Mouse (Mus musculus): ENCODE data around the gene Prss3. TPM values are rescaled to one million over a fixed set of nuclear protein-coding genes. Genes with fewer than 3 reads are reported as not detected.
"Not testable (repeated sequence)": the region's sequence is repeated elsewhere in the genome, so short reads cannot be mapped to it uniquely, and the experiment has no call there.

Gene Prss3
- polyA plus RNA-seq (2015; fragmentation: Nextera tagmentation; extraction: Ambion mirVana): 0.39 and 2.5 TPM in 2 replicates

DNA sequence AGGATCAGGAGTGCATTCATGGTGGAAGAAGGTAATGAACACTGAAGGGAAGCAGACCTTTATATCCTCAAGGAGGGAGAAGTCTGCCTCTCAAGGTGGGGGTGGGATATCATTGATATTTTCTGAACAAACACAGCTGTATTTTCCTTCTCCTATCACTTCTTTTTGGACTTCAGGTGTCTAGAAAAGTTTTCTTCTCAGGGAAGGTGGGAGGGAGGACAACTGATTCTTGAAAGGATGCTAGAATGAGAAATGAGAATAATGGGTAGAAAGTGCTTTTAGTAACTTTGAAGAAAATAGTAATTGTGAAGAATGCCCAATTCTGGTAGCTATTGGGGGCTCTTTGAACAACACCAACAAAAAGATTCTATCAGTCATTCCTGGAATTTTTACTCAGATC, at the start of gene Prss3:
Prss3 (minus strand) TSS at position 101 of the 400 bp plus-strand sequence.
- not testable (repeated sequence) for H3K27me3 ChIP-seq (ENCODE audit: control insufficient read depth, insufficient read depth, low read depth, low read length); H3K36me3 ChIP-seq (ENCODE audit: control insufficient read depth, insufficient read depth); H3K4me3 ChIP-seq (ENCODE audit: low read depth, low read length); H3K9me3 ChIP-seq (replicated peaks; ENCODE audit: control insufficient read depth, low read length); H3K27ac ChIP-seq (ENCODE audit: low read length); H3K4me1 ChIP-seq (ENCODE audit: control insufficient read depth, low read depth, low read length); ATAC-seq (ENCODE audit: low read depth); H3K9ac ChIP-seq (ENCODE audit: low read depth, low read length); H3K4me2 ChIP-seq (ENCODE audit: low read depth, low read length)

DNA sequence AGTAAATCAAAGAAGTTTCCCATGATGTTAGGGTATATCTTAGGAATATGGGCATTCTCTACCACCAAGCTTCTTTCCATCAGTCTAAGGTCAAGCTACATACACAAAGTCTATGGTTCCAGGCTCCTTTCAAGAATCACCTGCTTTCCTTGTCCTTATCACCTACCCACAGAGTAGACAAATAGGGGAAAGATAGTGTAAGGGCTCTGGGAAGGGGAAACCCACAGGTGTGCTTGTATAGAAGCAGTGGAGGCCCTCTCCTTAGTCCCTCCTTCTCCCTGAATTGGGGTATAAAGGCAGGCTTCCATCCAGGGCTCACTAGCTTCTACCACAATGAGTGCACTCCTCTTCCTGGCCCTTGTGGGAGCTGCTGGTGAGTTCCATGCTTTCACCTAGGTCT, 14.6 kb upstream of the Prss3 start, which contains the start of gene Gm5771:
Gm5771 (plus strand) TSS at position 301 of the 400 bp plus-strand sequence.
- H3K9me3 ChIP-seq (replicated peaks; ENCODE audit: control insufficient read depth, low read length); H3K27ac ChIP-seq (ENCODE audit: low read length); H3K4me1 ChIP-seq (ENCODE audit: control insufficient read depth, low read depth, low read length); H3K9ac ChIP-seq (ENCODE audit: low read depth, low read length); H3K4me3 ChIP-seq (ENCODE audit: low read depth, low read length); H3K36me3 ChIP-seq (ENCODE audit: control insufficient read depth, insufficient read depth); H3K27me3 ChIP-seq (ENCODE audit: control insufficient read depth, insufficient read depth, low read depth, low read length); H3K4me2 ChIP-seq (ENCODE audit: low read depth, low read length); ATAC-seq (ENCODE audit: low read depth): not testable (repeated sequence)

DNA sequence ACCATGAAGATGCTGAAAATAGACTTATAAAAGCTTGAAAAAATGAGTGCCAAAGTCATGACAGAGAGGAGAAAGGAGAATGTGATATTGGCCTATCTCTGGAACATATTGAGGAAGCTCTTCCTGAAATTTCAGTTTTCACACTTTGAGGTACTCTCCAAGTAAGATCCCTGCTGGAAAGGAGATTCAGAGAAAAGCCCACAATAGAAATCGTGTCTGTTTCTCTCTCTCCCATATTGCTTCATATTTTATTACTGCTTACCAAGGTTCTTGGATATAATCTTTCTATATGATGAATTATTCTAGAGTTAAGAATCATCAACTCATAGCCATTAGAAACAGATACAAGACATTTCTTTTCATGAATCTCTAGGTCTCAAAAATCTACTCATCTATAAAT, 14.2 kb upstream of the Prss3 start:
- WGBS (ENCODE audit: insufficient replicate concordance): 39% methylated on average over 1 of the region's 1 CpGs
- H3K27ac ChIP-seq (ENCODE audit: low read length); H3K36me3 ChIP-seq (ENCODE audit: control insufficient read depth, insufficient read depth): not testable (repeated sequence)

DNA sequence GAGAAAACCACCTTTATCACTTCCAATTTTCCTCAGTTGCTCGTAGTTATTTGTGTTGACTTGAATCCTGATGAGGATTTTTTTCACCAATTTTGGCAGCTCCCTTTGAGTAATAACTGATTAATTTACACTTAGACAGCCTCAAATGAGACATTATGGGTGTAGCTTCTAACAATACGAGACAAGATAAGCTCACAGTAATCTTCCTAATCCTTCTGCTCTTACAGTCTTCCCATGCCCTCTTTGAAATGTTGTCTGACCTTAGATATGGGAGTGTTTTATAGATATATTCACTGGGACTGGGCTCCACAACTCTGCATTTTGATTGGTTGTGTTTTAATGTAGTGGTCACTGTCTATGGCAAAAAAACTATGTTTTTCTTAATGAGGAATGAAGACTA, 9.3 kb upstream of the Prss3 start:
- Histone ChIP-seq H3K9ac (ENCODE audit: low read depth, low read length) (no peak overlapping the region), H3K4me2 (ENCODE audit: low read depth, low read length) (no peak overlapping the region), H3K4me3 (ENCODE audit: low read depth, low read length) (no peak overlapping the region), H3K27ac (ENCODE audit: low read length) (no peak overlapping the region), H3K9me3 (replicated peaks; ENCODE audit: control insufficient read depth, low read length) (no peaks in the 10 kb centered on the region), H3K27me3 (ENCODE audit: control insufficient read depth, insufficient read depth, low read depth, low read length) (no peaks in the 10 kb centered on the region), H3K4me1 (ENCODE audit: control insufficient read depth, low read depth, low read length) (no peaks in the 10 kb centered on the region), H3K36me3 (ENCODE audit: control insufficient read depth, insufficient read depth) (no peaks in the 10 kb centered on the region)
- no peak for ATAC-seq (ENCODE audit: low read depth)
- 35% methylated on average over 2 of the region's 2 CpGs for WGBS (ENCODE audit: insufficient replicate concordance)

More for the DNA sequence above, 14.2 kb upstream of the Prss3 start:
- H3K9ac ChIP-seq (ENCODE audit: low read depth, low read length); H3K27me3 ChIP-seq (ENCODE audit: control insufficient read depth, insufficient read depth, low read depth, low read length); H3K4me1 ChIP-seq (ENCODE audit: control insufficient read depth, low read depth, low read length); H3K4me3 ChIP-seq (ENCODE audit: low read depth, low read length); ATAC-seq (ENCODE audit: low read depth); H3K4me2 ChIP-seq (ENCODE audit: low read depth, low read length); H3K9me3 ChIP-seq (replicated peaks; ENCODE audit: control insufficient read depth, low read length): not testable (repeated sequence)

DNA sequence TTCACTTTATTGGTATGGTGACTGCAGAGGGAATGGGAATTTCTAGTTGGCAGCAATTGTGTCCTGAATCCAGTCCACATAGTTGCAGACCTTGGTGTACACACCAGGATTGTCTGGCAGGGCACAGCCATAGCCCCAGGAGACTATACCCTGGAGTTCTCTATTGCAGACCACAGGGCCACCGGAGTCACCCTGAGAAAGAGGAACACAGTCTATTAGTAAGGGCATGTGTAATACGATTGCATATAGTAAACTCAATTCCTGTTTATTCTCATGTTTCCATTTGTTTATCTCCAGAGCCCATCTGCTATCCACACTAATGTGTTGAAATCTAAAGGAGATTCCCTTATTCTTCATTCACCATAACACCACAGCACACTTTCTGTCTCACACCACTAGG, 3.7 kb downstream of the Prss3 start:
- not testable (repeated sequence) for H3K36me3 ChIP-seq (ENCODE audit: control insufficient read depth, insufficient read depth); H3K4me1 ChIP-seq (ENCODE audit: control insufficient read depth, low read depth, low read length); H3K9me3 ChIP-seq (replicated peaks; ENCODE audit: control insufficient read depth, low read length); H3K4me2 ChIP-seq (ENCODE audit: low read depth, low read length); H3K27me3 ChIP-seq (ENCODE audit: control insufficient read depth, insufficient read depth, low read depth, low read length); H3K27ac ChIP-seq (ENCODE audit: low read length); H3K9ac ChIP-seq (ENCODE audit: low read depth, low read length); H3K4me3 ChIP-seq (ENCODE audit: low read depth, low read length); ATAC-seq (ENCODE audit: low read depth)
- 33% methylated on average over 1 of the region's 2 CpGs for WGBS (ENCODE audit: insufficient replicate concordance)

DNA sequence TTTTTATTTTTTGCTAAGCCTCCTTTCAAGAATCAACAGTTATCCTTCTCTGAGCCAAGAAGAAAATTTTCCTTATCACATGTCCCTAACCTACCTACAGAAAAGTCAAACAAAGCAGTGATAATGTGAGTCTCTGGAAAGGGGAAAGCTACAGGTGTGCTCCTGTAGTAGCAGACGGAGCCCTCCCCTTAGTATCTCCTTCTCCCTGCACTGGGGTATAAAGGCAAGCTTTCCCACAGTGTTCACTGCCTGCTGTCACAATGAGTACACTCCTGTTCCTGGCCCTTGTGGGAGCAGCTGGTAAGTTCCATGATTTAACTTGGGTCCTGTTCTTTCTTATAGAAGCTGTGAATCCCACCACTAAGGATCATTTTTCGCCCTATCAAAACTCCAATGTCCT, 23.5 kb downstream of the Prss3 start, which contains the start of gene Try10:
Try10 (plus strand) TSS at position 174 of the 400 bp plus-strand sequence.
- H3K27me3 ChIP-seq (ENCODE audit: control insufficient read depth, insufficient read depth, low read depth, low read length): no peaks in the 10 kb centered on the region
- H3K4me2 ChIP-seq (ENCODE audit: low read depth, low read length): no peak within 1 kb of the TSS
- H3K4me3 ChIP-seq (ENCODE audit: low read depth, low read length): no peak within 1 kb of the TSS
- no peak for ATAC-seq (ENCODE audit: low read depth)
- WGBS (ENCODE audit: insufficient replicate concordance): 52% methylated on average over 2 of the region's 2 CpGs
- H3K9ac ChIP-seq (ENCODE audit: low read depth, low read length): no peak within 1 kb of the TSS
- H3K9me3 ChIP-seq (replicated peaks; ENCODE audit: control insufficient read depth, low read length): no peaks in the 10 kb centered on the region
- H3K36me3 ChIP-seq (ENCODE audit: control insufficient read depth, insufficient read depth): no peaks in the 10 kb centered on the region
- H3K4me1 ChIP-seq (ENCODE audit: control insufficient read depth, low read depth, low read length): no peaks in the 10 kb centered on the region
- H3K27ac ChIP-seq (ENCODE audit: low read length): no peak within 1 kb of the TSS

Other genes with a start within 250 kb of the Prss3 start
- gene Try4, start 75.4 kb downstream of the Prss3 start, polyA plus RNA-seq (2015; fragmentation: Nextera tagmentation; extraction: Ambion mirVana): 0.52 TPM in 1 of 2 replicates, not detected in the other
- gene Try5, start 60.8 kb downstream of the Prss3 start, polyA plus RNA-seq (2015; fragmentation: Nextera tagmentation; extraction: Ambion mirVana): 0.49 and 3.7 TPM in 2 replicates
- gene Try10, start 23.6 kb downstream of the Prss3 start, polyA plus RNA-seq (2015; fragmentation: Nextera tagmentation; extraction: Ambion mirVana): 0.79 and 4.8 TPM in 2 replicates
- 0.26 and 2.6 TPM in 2 replicates for gene Gm5771, start 14.7 kb upstream of the Prss3 start, polyA plus RNA-seq (2015; fragmentation: Nextera tagmentation; extraction: Ambion mirVana)
- 0.18 and 1.7 TPM in 2 replicates for gene Gm10334, start 68.5 kb upstream of the Prss3 start, polyA plus RNA-seq (2015; fragmentation: Nextera tagmentation; extraction: Ambion mirVana)
- gene Prss1, start 81.3 kb upstream of the Prss3 start, polyA plus RNA-seq (2015; fragmentation: Nextera tagmentation; extraction: Ambion mirVana): 0.58 and 5.6 TPM in 2 replicates
- 0.46 and 4.0 TPM in 2 replicates for gene Prss2, start 144.1 kb upstream of the Prss3 start, polyA plus RNA-seq (2015; fragmentation: Nextera tagmentation; extraction: Ambion mirVana)
- 0.65 and 0.92 TPM in 2 replicates for gene Ephb6, start 227.8 kb upstream of the Prss3 start, polyA plus RNA-seq (2015; fragmentation: Nextera tagmentation; extraction: Ambion mirVana)

Data from liver, embryonic 16.5 days (tissue).